Mouse (Mus musculus) ES-E14 (cell line): ENCODE results near the gene Nfat5.

Source experiments
- CHD2 ChIP-seq: IDR thresholded peaks from 2 replicates; pipeline ENCODE4 v1.6.1; 2014; ENCODE audit warnings: mild to moderate bottlenecking, low read depth, low read length, inconsistent platforms
- HCFC1 ChIP-seq: IDR thresholded peaks from 2 replicates; pipeline ENCODE4 v1.6.1; 2012; ENCODE audit warnings: low read length, inconsistent platforms, borderline replicate concordance; ENCODE audit not compliant: insufficient read depth
- MAFK ChIP-seq: IDR thresholded peaks from 2 replicates; pipeline ENCODE4 v1.6.1; 2014; ENCODE audit warnings: mild to moderate bottlenecking, low read depth, low read length, inconsistent platforms; ENCODE audit not compliant: insufficient read depth
- ZC3H11A ChIP-seq: IDR thresholded peaks from 2 replicates; pipeline ENCODE4 v1.6.1; 2012; ENCODE audit warnings: low read depth, mild to moderate bottlenecking, inconsistent platforms, low read length, borderline replicate concordance
- ZNF384 ChIP-seq: IDR thresholded peaks from 2 replicates; pipeline ENCODE4 v1.6.1; 2012; ENCODE audit warnings: low read depth, low read length, inconsistent platforms

DNA sequence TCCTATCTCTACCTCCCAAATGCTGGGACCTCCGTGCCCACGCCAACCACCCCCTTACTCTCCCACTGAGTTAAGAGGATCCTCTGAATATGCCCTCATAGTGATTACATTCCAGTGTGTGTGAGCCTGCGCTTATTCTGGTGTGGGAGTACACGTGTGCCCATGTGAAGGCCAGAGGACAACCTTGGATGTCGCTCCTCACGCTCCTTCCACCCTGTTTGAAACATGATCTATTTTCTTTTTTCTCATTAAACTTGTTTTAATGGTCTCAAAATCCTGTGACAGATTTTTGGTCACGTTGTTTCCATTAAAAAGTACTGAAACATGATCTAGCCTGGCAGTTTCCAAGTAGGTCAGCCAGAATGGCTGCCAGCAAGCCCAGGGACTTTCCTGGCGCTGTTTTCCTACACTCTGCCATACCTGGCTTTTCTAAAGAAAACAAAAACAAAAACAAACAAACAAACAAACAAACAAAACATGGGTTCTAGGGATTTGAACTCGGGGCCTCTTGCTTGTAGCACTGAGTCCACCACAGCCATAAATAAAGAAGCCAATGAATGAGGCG is 102.9 kb downstream of the Nfat5 start:
- no peak for TF ChIP-seq HCFC1
- TF ChIP-seq ZNF384, result no peak
- no peak for TF ChIP-seq MAFK
- TF ChIP-seq CHD2, result no peak
- no peak for TF ChIP-seq ZC3H11A
